Mouse (Mus musculus) liver, embryonic 14.5 days (tissue): ENCODE measurements at regions not wholly inside any gene's neighbourhood (a gene's known extent, or its start where the extent isn't known, plus 50 kb on each side); places are given as distances from the start of the nearest gene placed in this dataset.

Experiments
- CTCF ChIP-seq: IDR thresholded peaks from 2 replicates; pipeline ENCODE4 v1.5.1; 2016; ENCODE audit warnings: antibody characterized with exemption, low read depth, control low read depth
- EP300 ChIP-seq: IDR thresholded peaks from 2 replicates; pipeline ENCODE4 v1.6.1; 2016; ENCODE audit warnings: antibody characterized with exemption, low read depth

DNA sequence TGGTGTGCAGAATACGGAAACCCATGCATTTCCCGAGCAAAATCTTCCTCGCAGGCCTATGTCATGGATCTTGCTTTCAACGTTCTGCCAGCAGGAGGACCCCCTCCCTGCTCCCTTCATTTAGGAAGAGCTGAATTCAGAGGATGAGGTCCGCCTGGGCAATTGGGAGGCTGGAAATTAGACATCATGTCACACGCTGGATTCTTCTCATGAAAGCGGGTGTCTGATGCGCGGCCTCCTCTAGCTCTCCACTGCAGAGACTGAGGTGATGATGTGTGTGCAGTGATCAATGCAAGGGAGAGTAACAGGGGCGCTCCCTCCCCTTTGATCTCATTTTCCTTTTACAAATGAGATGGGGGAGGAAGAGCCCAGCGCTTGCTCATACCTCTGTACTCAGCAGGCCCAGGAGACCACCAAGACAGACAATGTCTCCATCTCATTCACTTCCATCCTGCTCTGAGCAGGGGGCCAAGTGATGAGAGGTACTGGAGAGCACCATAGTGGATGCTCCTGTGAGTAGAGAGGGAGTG lies 230.8 kb upstream of the Pbx1 start:
- TF ChIP-seq CTCF: no peak
- no peak for TF ChIP-seq EP300
